Mouse (Mus musculus): ENCODE data around the gene Klhl42.

Gene Klhl42

GRCm38 (mm10) chr6:147145277-147145676 lies 54.1 kb downstream of the Klhl42 start:
- peak; percentile 34 for DNase-seq (ENCODE audit: extremely low read depth, insufficient read length, low spot score)

DNA sequence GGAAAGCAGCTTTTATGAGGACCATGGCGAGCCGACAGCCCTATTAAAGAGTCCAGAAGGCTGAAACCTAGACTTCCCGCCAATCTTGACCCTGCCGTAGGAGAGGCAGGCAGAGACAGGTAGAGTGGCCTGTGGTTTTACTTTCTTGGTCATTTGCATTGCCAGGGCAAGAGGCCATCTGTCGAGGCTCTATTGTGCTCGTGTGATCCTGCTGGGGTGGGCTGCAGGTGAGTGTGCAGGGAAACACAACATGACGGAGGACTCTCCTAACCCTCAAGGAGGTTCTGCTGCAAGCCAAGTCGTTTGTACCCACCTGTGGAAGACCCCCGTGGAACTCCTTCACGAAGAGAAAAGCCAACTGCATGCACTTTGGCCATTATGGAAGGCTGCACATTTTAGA lies 54.6 kb downstream of the Klhl42 start:
- DNase-seq (ENCODE audit: extremely low read depth, insufficient read length, low spot score): no peak

- no peak for DNase-seq (ENCODE audit: extremely low read depth, insufficient read length, low spot score)
These were observed 59.9 kb downstream of the Klhl42 start for GRCm38 (mm10) chr6:147151069-147151468.

GRCm38 (mm10) chr6:147151839-147152238 lies 60.7 kb downstream of the Klhl42 start:
- DNase-seq (ENCODE audit: extremely low read depth, insufficient read length, low spot score): no peak

DNA sequence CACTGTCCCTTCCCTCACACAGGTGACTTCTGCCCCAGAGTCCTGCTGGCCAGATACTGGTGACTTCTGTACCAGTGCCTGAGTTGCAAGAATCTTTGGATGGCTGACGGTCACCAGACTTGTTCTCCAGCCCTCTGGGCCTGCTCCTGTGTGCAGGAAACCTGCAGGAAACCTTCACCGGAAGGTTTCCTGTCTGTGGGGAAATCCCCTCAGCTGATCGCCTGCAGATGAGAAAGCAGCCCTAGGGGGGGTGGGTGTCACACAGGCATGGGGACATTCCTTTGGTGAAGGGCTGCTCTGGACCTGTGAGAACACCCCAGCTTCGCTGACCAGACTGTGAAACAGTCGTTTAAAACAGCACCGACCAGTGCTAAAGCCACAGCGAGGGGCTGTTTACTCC lies 63.9 kb downstream of the Klhl42 start:
- DNase-seq (ENCODE audit: extremely low read depth, insufficient read length, low spot score): no peak

DNA sequence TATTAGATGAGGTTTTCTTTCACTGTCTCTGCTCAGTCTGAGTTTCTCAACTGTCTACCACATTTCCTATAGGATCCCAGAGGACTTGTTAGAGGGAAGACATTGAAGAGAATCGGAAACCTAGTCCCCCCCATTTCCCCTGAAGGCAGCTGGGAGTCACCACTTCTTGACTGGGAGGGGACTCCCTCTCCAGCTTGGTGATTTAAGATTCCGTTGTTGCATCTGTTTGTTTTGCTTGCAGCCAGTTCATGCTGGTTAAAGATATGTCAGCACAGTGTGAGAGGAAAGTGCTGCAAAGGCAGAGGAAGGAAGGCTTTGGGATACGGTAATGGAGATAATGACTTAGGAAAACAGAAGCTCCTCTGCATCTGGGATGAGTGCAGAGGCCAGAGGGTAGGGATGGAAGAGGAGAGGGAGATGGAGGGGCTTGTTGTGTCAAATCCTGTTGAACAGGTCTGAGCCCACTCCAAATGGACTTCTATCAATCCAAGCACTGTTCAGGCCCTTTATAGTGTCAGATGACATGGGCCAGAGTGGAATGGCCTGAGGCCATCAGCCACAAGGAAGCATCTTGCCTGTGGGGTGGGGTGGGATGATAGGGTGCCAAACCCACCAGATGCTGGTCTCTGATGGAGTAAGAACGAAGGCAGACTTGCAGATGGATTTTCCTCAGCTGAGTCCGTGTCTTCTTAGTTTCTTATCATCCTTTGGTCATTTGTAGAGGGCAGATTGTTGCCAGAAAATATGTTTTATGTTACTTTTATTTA lies 70.8 kb downstream of the Klhl42 start:
- no peak for DNase-seq (ENCODE audit: extremely low read depth, insufficient read length, low spot score)
